Mouse (Mus musculus): ENCODE measurements around the gene Rab8a. TPM values are rescaled to one million over a fixed set of nuclear protein-coding genes. Genes with fewer than 3 reads are reported as not detected.

Rab8a gene
- polyA plus RNA-seq, 2 experiments, result 84.4 to 142 TPM

- Histone ChIP-seq H3K9me3 (ENCODE audit: control insufficient read depth, low read length) (no peaks in the 10 kb centered on the region), H3K27me3 (ENCODE audit: control insufficient read depth, insufficient read depth, low read length) (no peaks in the 10 kb centered on the region), H3K4me2 (replicated peaks; ENCODE audit: low read depth, low read length, severe bottlenecking) (no peak overlapping the region), H3K4me3 (replicated peaks; ENCODE audit: low read length) (no peak overlapping the region), H3K27ac (replicated peaks; ENCODE audit: low read depth, low read length) (no peak overlapping the region), H3K4me1 (ENCODE audit: control insufficient read depth, insufficient read depth, low read length) (no peaks in the 10 kb centered on the region), H3K9ac (ENCODE audit: low read depth, low read length, severe bottlenecking) (no peak overlapping the region), H3K36me3 (ENCODE audit: control insufficient read depth, insufficient read depth, low read length) (peaks cover 96% of the 10 kb centered on the region)
- ATAC-seq (ENCODE audit: low FRiP score, low read depth) (no peak), DNase-seq (ENCODE audit: low spot score) (no peak)
- 96% methylated on average over 3 of the region's 3 CpGs for WGBS
- no peak for TF ChIP-seq POLR2A (IDR thresholded peaks at IDR 0.05; ENCODE audit: borderline replicate concordance, extremely low read depth, insufficient read depth, insufficient read length)
Observed at GRCm38 (mm10) chr8:72146556-72146955, 14.4 kb upstream of the Rab8a start.

- no peak for ATAC-seq (ENCODE audit: low FRiP score, low read depth)
- 90% methylated on average over 2 of the region's 2 CpGs for WGBS
Observed at GRCm38 (mm10) chr8:72147266-72147665, 13.7 kb upstream of the Rab8a start.

GRCm38 (mm10) chr8:72149056-72149455 lies 11.9 kb upstream of the Rab8a start:
- no peaks in the 10 kb centered on the region for H3K9me3 ChIP-seq (ENCODE audit: control insufficient read depth, low read length)
- H3K9ac ChIP-seq (ENCODE audit: low read depth, low read length, severe bottlenecking), result no peak overlapping the region
- H3K27me3 ChIP-seq (ENCODE audit: control insufficient read depth, insufficient read depth, low read length), result no peaks in the 10 kb centered on the region
- WGBS, result 81% methylated on average over 1 of the region's 1 CpGs
- no peak for TF ChIP-seq POLR2A (IDR thresholded peaks at IDR 0.05; ENCODE audit: borderline replicate concordance, extremely low read depth, insufficient read depth, insufficient read length)
- no peak overlapping the region for H3K4me3 ChIP-seq (replicated peaks; ENCODE audit: low read length)
- no peak overlapping the region for H3K4me2 ChIP-seq (replicated peaks; ENCODE audit: low read depth, low read length, severe bottlenecking)
- DNase-seq (ENCODE audit: low spot score) (no peak), ATAC-seq (ENCODE audit: low FRiP score, low read depth) (no peak)
- no peak overlapping the region for H3K27ac ChIP-seq (replicated peaks; ENCODE audit: low read depth, low read length)
- H3K4me1 ChIP-seq (ENCODE audit: control insufficient read depth, insufficient read depth, low read length), result no peaks in the 10 kb centered on the region
- H3K36me3 ChIP-seq (ENCODE audit: control insufficient read depth, insufficient read depth, low read length), result peaks cover 84% of the 10 kb centered on the region

More at GRCm38 (mm10) chr8:72147266-72147665, 13.7 kb upstream of the Rab8a start:
- H3K9me3 ChIP-seq (ENCODE audit: control insufficient read depth, low read length), result no peaks in the 10 kb centered on the region
- no peak overlapping the region for H3K27ac ChIP-seq (replicated peaks; ENCODE audit: low read depth, low read length)
- H3K27me3 ChIP-seq (ENCODE audit: control insufficient read depth, insufficient read depth, low read length), result no peaks in the 10 kb centered on the region
- H3K4me1 ChIP-seq (ENCODE audit: control insufficient read depth, insufficient read depth, low read length), result no peaks in the 10 kb centered on the region
- H3K4me3 ChIP-seq (replicated peaks; ENCODE audit: low read length), result no peak overlapping the region
- H3K9ac ChIP-seq (ENCODE audit: low read depth, low read length, severe bottlenecking), result no peak overlapping the region
- no peak for DNase-seq (ENCODE audit: low spot score)
- H3K4me2 ChIP-seq (replicated peaks; ENCODE audit: low read depth, low read length, severe bottlenecking), result no peak overlapping the region
- no peak for TF ChIP-seq POLR2A (IDR thresholded peaks at IDR 0.05; ENCODE audit: borderline replicate concordance, extremely low read depth, insufficient read depth, insufficient read length)
- H3K36me3 ChIP-seq (ENCODE audit: control insufficient read depth, insufficient read depth, low read length), result peaks cover 95% of the 10 kb centered on the region

- Histone ChIP-seq H3K36me3 (ENCODE audit: control insufficient read depth, insufficient read depth, low read length) (peaks cover 59% of the 10 kb centered on the region), H3K9ac (ENCODE audit: low read depth, low read length, severe bottlenecking) (no peak overlapping the region), H3K27ac (replicated peaks; ENCODE audit: low read depth, low read length) (no peak overlapping the region), H3K9me3 (ENCODE audit: control insufficient read depth, low read length) (no peaks in the 10 kb centered on the region), H3K4me2 (replicated peaks; ENCODE audit: low read depth, low read length, severe bottlenecking) (no peak overlapping the region), H3K4me3 (replicated peaks; ENCODE audit: low read length) (no peak overlapping the region), H3K4me1 (ENCODE audit: control insufficient read depth, insufficient read depth, low read length) (no peaks in the 10 kb centered on the region), H3K27me3 (ENCODE audit: control insufficient read depth, insufficient read depth, low read length) (no peaks in the 10 kb centered on the region)
- no peak for TF ChIP-seq POLR2A (IDR thresholded peaks at IDR 0.05; ENCODE audit: borderline replicate concordance, extremely low read depth, insufficient read depth, insufficient read length)
- no peak for DNase-seq (ENCODE audit: low spot score)
- 81% methylated on average over 3 of the region's 3 CpGs for WGBS
- ATAC-seq (ENCODE audit: low FRiP score, low read depth), result no peak
Observed at GRCm38 (mm10) chr8:72151418-72152078, 9.5 kb upstream of the Rab8a start.

GRCm38 (mm10) chr8:72153382-72153781 lies 7.6 kb upstream of the Rab8a start:
- H3K9me3 ChIP-seq (ENCODE audit: control insufficient read depth, low read length), result no peaks in the 10 kb centered on the region
- no peak overlapping the region for H3K4me3 ChIP-seq (replicated peaks; ENCODE audit: low read length)
- peaks cover 41% of the 10 kb centered on the region for H3K36me3 ChIP-seq (ENCODE audit: control insufficient read depth, insufficient read depth, low read length)
- ATAC-seq (ENCODE audit: low FRiP score, low read depth), result no peak
- TF ChIP-seq POLR2A (IDR thresholded peaks at IDR 0.05; ENCODE audit: borderline replicate concordance, extremely low read depth, insufficient read depth, insufficient read length), result no peak
- no peak overlapping the region for H3K4me2 ChIP-seq (replicated peaks; ENCODE audit: low read depth, low read length, severe bottlenecking)
- H3K9ac ChIP-seq (ENCODE audit: low read depth, low read length, severe bottlenecking), result no peak overlapping the region
- H3K27me3 ChIP-seq (ENCODE audit: control insufficient read depth, insufficient read depth, low read length), result no peaks in the 10 kb centered on the region
- DNase-seq (ENCODE audit: low spot score), result no peak
- no peaks in the 10 kb centered on the region for H3K4me1 ChIP-seq (ENCODE audit: control insufficient read depth, insufficient read depth, low read length)
- H3K27ac ChIP-seq (replicated peaks; ENCODE audit: low read depth, low read length), result no peak overlapping the region
